Mouse (Mus musculus): ENCODE measurements around the gene Ripor2. TPM values are rescaled to one million over a fixed set of nuclear protein-coding genes. Genes with fewer than 3 reads are reported as not detected.
A peak's percentile ranks its signal among the peaks of the same experiment; 100 is the strongest.

The Ripor2 gene
- total RNA-seq, 2 experiments from 2014 or later = 9.1 to 9.7 TPM

DNA sequence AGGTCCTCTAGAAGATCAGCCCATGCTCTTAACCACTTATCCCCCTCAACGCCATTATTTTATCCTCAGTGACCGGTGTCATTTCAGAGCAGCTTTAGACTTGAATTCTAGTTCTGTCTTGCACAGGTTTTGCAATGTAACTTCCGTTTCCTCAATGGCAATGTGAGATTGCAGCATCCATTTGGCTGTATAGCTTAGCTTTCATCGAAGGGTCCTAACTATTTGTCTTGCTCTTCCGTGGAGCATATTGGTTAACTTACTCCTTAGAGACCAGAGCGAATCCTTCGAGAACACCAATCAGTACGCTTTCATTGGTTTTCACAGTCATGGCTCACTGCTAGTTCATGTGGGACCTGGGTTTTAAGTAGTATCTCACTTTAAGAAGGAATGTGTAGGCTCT lies 34.7 kb downstream of the Ripor2 start:
- DNase-seq (ENCODE audit: low spot score in 2 of 2) = no peak

DNA sequence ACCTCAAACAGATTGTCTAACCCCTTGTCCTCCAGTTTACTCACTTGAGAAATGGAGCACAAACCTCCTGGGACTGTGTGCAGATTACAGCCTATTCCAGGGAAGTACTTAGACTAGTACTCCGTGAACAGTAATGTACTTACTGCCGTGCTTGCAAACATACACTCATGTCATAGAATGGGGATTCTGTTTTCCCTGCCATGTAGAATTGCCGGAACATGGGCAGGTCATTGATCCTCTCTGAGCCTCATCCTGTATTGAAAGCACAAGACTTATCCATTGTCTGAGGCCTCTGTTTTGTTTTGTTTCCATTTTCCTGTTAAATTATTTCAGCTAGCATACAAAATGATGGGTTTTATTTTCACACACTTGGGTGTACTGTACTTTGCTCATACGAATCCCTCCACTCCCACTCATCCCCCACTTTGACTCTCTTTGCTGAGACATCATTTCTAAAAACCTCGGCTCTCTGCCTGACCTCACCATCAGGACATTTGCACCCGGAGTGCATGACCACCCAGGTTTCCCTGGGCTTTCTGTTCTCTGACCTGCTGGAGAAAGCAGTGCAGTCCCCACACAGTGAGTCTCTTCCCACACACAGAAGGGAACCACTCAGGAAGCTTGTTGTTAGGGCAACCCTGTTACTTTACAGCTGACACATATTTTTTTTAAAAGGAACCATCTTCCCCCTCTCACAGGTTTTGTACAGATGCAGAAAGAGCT lies 35.2 kb downstream of the Ripor2 start:
- no peak for DNase-seq (ENCODE audit: low spot score in 2 of 2)

DNA sequence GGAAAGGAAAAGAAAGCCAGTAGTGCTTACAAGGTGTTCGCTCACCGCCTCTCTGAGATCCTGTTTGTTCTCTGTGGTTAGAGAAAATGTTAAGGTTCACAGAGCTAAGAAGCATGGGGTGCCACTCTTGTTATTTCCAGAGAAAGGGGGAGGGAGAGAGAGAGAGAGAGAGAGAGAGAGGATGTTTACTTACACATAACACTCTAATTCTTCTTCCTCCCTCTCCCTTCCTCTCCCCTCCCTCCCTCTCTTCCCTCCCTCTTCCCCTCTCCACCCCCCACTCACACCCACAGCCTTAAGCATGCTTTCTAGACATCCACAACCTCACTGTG lies 35.8 kb downstream of the Ripor2 start:
- DNase-seq (ENCODE audit: low spot score in 2 of 2) = no peak

DNA sequence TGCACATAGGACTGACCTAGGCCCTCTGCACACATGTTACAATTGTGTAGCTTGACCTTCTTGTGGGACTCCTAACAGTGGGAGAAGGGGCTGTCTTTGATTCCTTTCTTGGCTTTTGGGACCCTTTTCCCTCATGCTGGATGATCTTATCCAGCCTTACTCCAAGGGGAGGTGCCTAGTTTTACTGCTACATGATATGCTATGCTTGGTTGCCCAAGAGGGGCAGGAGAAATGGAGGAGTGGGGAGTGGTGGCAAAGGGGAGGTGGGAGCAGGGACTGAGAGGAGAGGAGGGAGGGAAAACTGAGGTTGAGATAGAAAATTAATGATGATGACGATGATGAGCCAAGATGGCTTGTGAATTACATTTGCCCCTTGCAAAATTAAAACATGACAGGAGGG lies 37.7 kb downstream of the Ripor2 start:
- DNase-seq (ENCODE audit: low spot score in 2 of 2) = no peak

DNA sequence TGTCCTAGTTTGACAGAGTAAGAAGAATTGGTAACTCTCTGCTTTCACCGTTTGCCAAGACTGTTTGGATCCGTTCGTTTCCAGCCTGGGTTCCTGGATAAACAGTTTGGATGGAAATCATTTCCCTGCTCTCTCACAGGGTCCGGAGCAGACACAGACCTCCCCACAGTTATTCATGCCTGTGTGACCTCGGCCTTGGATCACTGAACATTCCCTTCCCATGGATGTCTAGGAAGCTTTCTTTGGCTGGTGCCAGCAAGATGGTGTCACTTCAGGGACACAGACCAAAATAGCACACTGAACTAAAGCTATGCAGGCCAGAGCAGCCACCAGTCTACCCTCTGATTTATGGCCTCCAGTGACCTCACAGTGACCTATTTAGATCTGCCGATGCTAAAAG lies 38.5 kb downstream of the Ripor2 start:
- DNase-seq (ENCODE audit: low spot score in 2 of 2) = peak in 1 of 2 experiments; percentile 33

DNA sequence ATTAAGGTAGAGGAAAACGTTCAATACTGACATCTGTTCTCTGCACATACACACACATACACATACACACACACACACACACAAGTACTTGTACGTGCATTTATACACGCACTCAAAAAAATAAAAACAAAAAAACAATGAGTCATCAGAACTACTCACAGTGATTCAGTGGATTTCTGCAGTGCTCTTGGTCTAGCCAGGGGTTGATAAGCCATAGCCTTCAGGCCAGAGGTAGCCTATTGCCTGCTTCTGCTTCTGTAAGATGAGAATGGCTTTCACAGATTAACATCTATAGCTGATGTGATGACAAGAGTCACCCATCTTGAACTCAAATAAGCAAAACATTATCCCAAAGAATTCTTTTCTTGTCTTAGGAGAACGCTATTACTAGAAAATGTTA lies 41.6 kb downstream of the Ripor2 start:
- no peak for DNase-seq (ENCODE audit: low spot score in 2 of 2)

DNA sequence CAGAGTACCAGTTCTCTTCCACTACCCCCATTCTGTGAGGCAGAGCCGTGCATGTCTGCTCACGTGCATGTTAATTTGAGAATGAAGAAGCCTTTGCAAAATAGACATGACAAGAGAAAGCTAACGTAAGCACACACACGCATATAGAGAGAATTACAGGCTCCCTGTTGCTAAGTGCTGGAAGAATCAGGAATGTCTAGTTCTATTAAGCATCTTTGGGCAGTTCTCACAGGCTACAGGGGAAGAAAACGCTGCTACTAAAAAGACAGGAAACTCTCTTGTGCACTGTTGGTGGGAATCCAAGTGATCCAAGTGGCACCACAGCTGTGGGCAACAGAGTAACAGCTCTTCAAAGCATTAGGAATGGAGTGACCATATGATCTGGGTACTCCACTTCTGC lies 43.1 kb downstream of the Ripor2 start:
- DNase-seq (ENCODE audit: low spot score in 2 of 2) = no peak

DNA sequence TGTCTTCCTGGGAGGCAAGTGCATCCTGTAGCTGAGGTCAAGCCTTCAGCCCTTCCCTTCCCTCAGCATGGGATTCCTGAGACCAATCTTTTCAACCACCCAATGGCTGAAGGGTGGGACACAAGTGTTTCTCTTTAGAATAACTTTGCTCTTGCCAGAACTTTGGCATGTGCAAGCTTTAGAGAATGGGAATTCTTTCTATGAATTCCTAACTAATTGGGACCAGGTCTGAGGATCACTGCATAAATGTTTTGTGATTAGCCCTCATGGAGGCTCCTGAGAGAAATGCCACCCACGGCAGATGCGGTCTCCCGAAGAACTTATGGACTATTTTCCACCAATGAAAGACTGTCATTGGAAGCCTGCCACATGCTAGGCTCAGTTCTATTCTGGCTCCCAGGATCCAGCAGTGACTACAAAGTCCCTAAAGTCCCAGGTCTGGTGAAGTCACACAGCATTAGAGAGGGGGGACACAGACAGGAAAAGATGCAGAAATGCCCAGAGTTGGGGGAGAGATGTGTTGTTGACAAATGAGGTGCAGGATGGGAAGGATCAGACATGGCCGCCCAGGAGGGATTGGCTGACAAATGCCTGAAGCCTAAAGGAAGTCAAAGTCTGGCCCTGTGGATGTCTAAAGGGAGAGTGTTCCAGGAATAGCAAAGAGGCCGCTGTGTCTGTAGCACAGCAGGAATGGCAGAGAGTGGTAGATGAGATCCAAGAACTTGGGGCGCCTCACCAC lies 44.9 kb downstream of the Ripor2 start:
- DNase-seq (ENCODE audit: low spot score in 2 of 2) = no peak

DNA sequence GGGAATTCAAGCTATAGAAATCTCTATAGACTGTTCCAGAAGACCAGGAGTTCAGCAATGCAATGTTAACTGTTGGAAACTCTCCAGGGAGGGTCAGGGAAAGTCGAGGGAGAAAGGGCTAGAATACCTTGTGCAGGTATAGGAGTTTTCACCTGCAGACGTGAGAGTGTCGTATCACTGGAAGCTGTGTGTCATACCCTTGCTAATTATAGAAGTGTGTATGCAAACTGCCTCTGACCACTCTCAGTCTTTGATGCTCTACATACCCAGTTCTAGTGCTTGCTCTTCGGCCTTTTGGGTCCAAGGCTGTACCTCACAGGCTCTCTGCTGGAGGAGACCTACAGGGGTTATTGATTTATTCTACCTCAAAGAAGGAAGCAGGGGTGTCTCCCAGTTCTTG lies 46.2 kb downstream of the Ripor2 start:
- no peak for DNase-seq (ENCODE audit: low spot score in 2 of 2)

DNA sequence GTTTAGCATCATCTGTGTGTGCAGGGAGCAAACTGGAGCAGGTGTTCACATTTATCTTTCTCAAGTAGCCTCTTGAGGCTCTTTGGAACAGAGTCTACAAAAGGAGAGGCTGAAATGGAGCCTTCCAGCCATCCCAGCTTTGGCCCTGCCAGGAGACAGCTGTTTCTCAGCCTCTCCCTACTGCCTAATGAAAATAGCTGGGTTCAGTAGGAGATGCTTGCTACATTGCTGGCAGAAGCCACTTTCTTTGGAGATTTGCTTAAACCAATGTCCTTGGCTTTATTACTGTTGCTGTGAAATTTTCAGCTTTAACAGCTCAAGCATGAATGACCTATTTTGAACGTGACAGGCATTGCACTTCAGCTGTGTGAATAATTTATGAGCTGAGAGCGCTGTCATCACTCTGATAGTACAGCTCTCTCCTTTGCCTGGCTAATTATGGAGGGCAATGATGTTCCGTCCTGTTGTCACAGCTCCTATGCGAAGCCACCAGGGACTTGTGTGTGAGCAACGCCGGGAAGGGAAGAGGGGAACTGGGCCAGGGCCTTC lies 47.2 kb downstream of the Ripor2 start:
- DNase-seq (ENCODE audit: low spot score in 2 of 2) = no peak

DNA sequence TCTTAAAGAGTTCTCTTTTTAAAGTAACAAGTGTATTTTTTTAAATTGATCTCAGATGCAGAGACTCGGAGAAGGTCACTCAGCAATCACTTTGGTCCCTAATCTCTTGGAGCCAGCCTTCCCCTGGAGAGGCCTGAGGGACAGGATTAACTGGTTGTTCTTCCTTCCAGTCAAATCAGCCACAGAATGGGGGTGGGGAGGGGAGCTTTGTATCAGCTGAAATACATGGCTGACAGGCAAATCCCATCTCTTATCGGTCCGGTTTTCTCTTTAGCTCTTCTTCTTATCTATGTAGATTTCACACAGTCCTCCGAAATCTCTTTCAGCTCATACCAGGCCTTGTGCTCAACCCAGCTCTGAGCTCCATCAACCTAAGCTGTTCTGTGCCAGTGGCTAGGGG lies 48.4 kb downstream of the Ripor2 start:
- DNase-seq (ENCODE audit: low spot score in 2 of 2) = no peak

DNA sequence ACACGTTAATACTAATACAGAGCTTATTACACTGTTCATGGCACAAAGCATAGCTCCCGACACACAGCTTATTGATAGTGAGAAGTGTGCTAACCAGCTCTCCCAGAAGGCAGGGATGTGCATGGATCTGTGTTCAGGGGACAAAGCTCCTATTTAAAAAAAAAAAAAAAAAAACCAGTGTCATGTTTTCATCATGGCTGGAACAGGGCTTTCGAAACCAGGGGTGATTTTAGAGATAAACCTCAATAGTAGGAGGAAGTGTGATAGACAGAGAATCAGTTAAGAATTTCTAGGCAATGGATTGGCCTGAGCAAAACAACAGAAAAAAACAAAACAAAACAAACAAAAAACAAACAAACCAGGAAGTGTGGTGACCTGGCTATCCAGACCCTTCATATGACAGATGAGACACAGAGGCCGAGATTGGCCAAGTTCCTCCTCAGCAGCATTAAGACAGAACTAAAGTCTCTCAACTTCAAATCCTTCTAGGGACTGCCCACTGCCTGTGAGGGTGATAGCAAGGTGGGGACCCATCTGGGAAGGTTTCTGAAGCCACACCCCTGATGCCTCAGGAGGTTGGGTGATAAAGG lies 51.1 kb downstream of the Ripor2 start:
- no peak for DNase-seq (ENCODE audit: low spot score in 2 of 2)

DNA sequence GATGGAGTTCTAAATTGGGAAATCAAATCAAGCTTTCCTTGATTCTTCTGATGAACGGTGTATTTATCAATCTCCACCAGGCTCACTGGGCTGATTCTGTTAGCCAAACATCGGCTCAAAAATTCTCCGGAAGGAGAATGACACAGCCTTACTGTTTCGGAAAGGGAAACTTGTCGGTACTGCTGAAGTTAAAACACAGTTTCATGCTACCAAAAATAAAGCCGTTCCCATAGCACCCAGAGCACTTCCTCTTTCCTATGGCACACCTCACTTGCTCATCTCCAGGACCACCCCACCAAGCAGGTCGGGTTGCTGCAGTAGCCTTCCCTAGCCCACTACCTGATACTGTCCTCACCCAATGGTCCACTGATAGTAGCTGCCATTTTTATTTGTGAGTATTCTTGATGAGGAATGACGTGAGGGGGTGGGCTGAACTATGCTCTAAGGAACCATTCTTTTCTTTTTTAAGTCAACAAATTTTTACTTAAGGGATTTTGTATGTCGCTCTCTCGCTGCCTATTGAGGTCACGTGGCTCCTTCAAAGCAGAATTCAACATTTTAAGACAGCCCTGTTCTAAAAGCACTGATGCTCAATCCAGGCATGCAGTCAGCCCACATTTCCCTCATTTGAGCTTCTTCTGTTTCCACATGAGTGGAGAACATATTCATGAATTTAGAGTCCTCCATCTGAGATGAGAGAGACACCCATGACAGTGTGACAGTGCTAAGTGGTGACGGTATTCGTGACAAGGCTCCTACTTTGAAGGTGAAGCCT lies 52.5 kb downstream of the Ripor2 start:
- DNase-seq (ENCODE audit: low spot score in 2 of 2) = no peak

DNA sequence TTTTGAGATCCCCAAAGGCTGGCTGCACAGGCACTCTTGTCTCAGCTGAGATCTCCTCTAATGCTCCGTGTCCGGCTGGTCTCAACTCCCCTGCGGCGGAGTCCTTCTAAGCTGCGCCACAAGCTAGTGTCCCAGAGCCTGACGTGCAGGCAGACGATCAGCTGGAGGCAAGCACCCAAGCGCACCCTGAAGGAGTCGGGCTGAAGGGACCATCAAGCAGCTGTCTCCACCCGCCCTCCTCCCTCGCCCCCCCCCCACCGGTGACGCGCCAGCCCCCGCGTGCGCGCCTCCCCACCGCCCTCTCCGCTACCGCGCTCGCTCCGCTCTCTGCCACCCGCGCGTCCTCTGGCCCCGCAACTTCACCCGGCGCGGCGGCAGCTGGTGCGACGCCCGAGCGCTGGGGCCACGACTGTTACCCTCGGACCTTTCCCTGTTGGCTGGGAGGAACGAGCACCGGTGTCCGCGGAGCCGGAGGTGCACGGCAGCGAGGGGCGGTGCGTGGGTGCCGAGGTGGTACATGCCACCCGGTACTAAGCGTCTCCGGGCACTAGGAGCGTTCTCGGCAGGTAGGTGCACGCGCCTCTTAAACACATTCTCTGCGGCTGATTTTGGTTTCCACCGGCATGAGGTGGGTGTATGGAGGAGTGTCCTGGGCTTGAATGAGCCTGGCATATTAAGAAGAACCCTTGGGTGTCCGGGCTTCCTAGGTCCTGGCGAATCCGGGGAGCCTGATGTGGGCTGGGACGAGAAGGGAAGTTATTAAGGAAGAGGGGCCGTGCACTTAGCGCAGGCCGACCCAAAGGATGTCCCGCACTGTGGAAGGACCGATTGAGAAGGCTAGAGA lies 56.6 kb downstream of the Ripor2 start:
- peak in 1 of 2 experiments; percentile 14 for DNase-seq (ENCODE audit: low spot score in 2 of 2)

DNA sequence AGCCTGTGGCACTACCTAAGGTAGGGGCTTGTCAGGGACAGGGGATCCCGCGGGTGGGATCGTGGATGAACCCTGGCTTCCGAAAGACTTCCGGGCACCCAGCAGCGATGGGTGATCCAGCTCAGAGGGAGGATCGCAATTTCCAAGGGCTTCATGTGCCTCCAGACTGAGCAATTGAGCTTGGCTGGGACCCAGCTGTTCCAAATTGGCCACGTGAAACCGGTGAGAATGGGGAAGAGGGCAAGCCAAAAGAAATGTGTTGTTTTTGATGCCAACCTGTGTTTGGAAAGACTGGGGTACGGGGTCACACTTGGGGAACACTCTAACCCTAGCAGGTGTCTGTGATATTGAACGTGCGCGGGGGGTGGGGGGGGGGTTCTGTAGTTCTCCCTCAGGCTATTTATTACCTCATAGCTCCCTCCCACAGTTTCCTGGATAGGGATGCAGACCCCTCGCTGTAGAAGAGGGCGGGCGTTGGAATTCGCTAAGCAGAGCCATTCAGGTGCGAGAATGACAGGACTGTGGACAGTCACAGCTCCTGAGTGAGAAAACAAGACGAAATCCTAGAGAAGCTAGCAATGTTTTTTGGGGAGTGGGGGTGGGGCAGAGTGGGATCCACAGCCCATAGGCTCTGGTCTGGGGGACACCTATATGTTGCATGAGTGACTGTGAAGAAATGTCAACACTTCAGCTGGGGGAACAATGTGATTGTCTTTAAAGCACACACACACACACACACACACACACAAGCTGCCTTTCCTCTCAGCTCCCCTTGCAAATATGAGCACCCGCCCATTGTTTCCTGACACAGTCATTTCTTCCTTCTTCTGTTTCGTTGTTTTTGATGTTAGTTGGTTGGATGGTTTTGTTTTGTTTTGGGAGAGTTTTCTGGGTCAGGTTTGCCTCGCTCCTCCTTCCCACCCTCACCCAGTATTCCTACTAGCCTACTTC lies 57.5 kb downstream of the Ripor2 start:
- DNase-seq (ENCODE audit: low spot score in 2 of 2) = no peak

DNA sequence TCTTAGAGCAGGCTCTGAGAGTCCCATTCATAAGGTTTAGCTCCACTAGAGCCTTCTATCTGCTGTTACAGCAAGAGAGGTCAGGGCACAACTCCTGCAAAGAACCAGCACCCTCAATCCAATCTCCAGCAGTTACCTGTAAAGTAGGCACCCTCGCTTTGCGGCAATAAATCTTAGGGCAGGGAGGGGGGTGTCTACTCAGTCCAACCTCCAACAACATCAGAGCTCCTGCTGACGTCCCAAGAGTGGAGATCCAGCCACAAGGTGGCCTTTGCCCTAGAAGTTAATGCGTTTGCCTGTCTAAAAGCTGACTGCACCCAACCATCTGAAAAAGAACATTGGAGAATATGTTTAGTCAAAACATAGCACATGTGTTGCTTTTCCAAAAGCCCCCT lies 58.2 kb downstream of the Ripor2 start:
- no peak for DNase-seq (ENCODE audit: low spot score in 2 of 2)

DNA sequence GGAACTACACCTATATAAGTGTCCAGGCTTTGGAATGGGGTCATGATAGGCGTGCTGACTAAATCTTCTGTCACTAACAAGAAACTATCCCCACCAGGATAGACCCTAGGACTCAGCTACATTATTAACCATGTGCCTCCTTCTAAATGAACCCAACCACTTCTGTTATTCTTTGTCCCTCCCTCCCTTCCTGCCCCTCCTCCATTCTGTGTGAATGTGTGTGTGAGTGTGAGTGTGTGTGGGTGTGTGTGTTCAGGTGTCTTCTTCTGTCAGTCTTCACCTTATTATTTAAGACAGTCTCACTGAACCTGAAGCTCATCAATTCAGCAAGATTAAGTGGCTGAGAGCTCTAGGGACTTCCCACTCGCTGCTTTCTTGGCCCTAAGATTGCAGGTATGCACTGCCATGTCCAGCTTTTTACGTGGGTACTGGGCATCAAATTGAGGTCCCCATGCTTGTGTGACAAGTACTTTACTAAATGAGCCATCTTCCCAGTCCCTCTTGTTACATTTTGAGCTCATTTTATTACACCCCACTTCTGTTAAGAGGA lies 58.9 kb downstream of the Ripor2 start:
- DNase-seq (ENCODE audit: low spot score in 2 of 2) = no peak

DNA sequence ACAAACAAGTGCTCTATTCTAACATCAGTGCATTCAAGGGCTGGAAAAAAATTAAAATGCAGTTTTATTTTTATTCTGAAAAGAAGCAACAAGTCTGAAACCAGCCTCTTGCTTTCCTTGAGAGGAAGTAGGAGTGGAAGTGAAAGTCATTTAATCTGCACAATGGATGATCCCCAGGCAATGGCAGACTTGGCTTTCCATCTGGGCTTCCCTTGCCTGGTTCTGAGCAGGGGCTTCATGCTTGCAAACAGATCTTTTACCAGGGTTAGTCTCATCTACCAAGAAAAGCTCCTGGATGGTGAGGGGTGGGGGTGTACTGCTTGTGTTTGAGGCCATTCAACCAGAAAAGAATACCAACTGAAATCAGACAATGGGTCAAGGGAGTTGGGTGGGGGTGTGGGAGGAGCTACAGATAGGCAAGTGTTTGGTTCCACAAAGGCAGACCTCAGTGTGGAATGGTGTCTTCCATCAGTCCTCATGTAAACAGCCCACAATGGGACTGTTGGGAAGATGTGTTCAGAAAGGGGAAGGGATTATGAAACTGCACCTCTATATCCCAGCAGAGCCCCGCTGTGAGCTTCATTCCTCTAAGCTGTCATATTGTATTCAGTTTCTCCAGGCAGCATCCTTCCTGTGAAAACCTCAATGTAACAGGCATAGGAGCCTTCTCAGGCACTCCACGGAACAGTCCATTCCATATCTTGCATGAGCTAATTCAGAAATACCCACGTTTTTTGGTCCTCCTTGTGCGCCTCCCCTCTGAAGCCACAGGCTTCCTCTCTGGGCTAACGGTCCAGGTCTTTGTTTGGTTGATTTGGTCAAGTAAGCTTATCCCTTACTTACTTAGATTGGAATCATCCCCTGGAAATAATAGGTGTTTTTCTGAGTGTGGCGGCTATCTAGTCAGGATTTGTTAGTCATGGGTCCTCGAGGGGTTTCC lies 59.8 kb downstream of the Ripor2 start:
- no peak for DNase-seq (ENCODE audit: low spot score in 2 of 2)
